Mouse (Mus musculus): ENCODE measurements around the gene Ano3.

GRCm38 (mm10) chr2:110979610-110980009 lies 28.9 kb upstream of the Ano3 start:
- TF ChIP-seq CTCF (IDR thresholded peaks at IDR 0.05; ENCODE audit: low read depth) (no peak), EP300 (IDR thresholded peaks at IDR 0.05; ENCODE audit: low read depth) (no peak)
